Mouse (Mus musculus) embryo, embryonic 11.5 days (tissue): ENCODE results near the gene Kif11.

ENCODE experiments used
- DNase-seq: peaks from one replicate; pipeline ENCODE4 v3.0.0-alpha.2; 2012; ENCODE audit warnings: low read depth, low spot score

Gene Kif11

DNA sequence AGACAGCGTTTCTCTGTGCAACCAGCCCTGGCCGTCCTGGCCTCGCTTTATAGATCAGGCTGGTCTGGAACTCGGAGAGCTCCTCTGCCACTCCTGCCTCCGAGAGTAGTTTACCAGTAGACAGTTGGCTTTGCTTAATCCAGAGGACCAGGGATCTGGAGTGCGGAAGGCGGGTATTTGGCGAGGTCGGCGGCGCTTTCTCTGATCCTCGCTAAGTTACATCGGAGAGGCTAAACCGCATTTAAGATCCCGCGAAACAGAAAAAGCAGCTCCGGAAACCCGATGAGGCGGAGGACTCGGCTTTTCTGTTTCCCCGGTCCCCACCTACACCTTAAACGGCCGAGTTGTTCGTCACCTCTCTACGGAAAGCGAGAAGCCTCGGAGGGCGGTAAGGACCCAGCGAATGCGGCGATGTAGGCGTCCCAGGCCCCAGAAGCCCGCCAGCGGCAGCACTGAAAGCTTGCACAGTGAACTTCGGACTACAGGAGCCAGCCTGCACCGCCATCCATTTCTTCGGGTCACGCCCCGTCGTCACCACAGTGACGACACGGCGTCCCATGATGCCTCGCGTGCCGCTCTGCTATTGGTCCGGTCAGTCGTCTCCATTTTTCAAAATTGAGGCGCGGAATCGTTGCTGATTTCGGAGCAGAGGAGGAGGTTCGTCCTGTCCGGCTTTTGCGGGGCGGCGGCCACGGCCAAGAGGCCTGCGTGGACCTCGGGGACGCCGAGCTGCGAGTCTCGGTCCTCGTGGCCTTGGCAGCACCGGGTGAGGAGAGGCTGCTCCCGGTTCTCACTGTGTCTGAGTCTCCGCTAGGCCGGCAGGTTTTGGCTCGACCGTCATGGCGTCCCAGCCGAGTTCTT is at the start of gene Kif11:
Kif11 (plus strand) TSS at position 649 of the 861 bp plus-strand sequence.
- DNase-seq, result peak; percentile 95

DNA sequence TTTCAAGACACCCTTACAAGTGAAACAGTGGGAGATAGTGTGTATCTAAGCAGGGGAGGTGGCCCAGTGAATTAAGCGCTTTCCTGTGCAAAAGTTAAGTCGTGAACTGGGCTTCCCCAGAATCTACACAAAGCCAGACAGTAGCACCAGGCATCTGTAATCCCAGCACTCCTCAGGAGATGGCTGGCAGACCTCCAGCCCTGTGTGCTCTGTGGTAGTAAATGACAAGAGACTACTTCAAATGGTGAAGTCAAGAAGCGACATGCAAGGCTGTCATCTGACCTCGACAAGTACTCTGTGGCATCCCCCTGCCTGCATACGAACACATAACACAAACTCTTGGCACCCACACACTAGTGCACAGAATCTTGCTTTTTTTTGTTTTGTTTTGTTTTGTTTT is 49.0 kb upstream of the Kif11 start:
- DNase-seq, result no peak

DNA sequence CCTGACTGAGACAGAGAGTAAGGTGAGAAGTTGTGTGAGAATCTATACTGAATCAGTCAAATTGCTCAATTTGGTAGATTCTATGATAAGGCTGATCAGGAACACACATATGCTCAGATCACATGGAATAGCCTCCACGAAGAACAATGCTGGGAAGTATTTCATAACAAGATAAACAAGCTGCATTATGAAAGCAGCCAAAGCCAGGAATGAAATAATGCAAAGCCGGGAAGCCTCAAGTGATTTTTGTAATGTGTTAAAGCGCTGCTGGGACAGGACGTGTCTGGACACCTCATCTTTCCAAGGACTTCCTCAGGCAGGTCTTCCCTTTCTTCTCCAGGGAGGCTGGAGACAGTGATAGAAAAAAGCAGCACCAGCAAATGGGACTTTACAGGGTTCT is 43.5 kb upstream of the Kif11 start:
- DNase-seq, result no peak

DNA sequence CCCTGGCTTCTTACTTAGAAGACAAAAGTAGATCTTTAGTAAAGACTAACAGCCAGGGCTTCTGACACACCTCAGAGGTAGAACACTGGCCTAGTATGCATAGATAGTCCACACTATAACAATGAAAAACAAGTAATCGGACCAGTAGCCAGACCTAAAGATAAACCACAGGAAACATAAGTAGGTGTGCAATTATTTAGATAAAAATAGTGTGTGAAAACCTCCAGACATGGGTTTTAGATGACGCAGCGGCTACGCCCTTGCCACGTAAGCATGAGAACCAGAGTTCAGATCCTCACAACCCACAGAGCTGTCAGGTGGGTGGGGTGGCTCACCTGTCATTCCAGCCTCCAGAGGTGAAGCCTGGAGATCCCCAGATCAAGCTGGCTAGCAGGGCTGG is 42.8 kb upstream of the Kif11 start:
- DNase-seq, result no peak

DNA sequence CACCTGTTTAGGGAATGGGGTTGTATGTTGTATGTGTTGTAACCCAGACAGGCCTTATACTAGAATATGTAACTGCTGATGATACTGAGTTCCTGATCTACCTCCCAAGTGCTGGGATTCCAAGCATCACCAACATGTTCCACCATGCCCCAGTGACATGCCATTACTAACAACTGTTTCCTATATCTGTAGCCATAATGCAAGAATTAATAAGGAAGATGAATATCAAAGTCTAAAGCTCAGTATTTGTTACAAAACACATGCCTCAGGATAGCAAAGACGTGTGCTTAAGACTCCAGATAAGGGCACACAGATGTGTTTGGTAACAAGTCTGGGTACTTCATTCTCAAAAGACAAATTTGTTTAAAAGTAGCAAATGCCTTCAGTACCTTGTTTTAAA is 40.8 kb upstream of the Kif11 start:
- no peak for DNase-seq

DNA sequence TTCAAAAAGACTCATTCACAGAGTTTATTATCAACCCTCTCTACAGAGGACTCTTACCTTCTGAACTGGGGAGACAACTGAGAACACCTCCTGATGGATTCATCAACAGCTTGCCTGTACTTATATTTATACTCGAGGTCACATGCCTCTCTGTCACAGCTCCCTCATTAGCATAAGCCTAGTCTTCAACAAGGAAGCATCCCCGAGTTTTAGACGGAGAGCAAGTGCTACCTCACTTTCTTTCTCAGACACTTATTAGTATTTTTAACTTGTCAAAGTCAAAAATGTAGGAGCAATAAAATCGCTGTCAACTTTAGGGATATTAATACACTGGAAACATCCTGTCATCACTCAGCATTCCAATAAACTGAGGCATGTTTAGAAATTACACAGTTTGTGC is 38.5 kb upstream of the Kif11 start, which contains the start of gene Ide:
Ide (minus strand) TSS at position 101 of the 400 bp plus-strand sequence.
- DNase-seq, result no peak

DNA sequence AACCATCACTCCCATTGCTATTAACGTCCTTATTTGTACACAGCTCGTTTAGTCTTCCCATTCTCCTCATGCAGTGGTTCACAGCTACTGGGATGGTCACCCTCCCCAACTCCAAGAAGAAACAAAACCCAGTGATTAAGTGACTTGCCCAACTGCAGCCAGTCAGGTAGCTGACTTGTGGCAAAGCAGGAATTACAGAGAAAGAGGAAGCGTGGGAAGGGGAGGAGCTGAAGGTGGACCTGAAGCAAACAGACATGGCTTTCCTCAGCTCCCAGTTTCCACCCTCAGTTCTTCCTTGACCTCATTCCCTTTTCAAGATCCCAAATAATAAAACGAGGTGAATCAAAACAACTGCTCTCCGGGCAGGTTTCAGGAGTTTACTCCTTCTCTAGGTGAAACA is 35.7 kb upstream of the Kif11 start:
- DNase-seq, result no peak

DNA sequence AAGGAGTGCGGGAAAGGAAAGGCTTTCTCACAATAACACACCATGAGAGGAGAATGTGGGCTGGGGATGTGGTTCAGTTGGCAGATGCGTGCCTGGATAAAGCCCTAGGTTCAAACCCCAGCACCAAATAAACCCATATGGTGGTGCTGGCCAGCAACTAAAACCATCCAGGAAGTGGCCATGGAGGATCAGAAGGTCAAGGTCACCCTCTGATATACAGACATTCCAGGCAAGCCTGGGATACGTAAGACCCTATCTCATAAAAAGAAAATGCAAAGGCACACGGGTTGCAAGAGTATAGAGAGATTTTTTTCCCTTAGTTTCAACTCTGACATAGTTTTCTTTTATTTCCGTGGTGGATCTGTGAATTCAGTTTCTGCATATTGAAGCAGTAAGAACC is 35.3 kb upstream of the Kif11 start:
- DNase-seq, result no peak

DNA sequence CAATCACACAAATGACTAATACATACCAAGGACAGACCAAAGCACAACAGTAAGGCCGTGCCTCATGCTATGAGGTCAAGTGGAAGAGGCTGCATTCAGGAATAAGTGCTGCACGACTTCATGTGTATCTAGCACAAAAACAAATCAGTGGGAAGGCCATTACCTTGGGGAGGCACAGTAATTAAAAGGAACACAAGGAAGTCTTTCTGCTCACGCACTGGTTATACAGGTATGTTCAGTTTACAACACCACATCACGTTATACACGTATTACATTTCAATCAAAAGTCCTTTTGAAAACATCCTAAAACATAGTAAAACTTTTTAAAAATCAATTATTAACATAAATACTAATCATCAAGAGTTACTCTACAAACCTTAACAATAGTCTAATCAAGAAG is 32.3 kb upstream of the Kif11 start:
- no peak for DNase-seq

DNA sequence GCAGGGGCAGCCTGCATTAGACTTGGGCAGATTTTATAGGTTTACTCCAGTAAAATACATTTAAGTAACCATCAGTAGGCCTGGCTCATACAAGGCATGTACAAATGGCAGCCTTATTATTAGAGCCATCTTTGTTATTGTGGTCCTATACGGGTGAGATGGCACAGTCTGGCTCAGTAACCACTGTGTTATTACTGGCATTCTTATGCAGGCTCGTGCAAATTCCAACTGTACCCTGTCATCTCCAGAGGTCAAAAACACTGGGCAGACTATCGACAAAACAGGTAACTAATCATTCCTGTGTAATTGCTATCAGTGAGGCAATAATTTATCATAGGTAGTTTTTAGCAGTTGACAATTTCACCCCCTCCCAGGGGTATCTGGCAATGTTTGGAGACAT is 29.9 kb upstream of the Kif11 start:
- no peak for DNase-seq

DNA sequence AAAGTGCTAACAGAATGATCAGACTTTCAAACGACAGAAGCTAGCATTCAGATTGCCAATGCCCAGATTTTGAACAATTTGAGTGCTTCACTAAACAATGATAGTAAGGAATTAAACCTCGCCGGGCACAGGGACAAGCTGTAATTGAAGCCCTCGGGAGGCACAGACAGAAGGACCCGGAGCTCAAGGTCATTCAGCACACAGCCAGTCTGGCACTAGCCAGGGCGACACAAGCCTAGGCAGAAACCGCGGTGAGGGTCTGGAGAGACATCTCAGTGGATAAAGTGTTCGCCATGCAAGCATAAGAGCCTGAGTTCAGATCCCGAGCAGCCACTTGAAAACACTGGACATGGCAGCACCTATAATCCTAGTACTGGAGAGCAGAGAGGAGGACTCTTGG is 27.9 kb upstream of the Kif11 start:
- no peak for DNase-seq

DNA sequence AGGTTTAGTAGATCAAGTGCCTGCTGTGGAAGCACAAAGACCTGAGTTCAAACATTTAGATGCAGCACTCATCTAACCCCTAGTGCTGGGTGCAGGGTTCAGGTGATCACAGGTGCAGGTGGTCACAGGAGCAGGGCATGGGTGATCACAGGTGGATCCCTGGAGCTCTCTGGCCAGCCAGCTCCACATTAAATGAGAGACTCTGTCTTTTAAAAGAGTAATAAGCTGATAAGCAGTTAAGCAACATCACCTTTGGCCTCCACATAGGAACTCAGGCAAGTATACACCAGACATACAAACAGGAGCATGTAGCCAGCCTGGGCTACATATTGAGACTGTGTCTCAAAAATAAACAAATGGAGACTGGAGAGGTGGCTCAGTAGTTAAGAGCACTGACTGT is 27.3 kb upstream of the Kif11 start:
- DNase-seq, result no peak

DNA sequence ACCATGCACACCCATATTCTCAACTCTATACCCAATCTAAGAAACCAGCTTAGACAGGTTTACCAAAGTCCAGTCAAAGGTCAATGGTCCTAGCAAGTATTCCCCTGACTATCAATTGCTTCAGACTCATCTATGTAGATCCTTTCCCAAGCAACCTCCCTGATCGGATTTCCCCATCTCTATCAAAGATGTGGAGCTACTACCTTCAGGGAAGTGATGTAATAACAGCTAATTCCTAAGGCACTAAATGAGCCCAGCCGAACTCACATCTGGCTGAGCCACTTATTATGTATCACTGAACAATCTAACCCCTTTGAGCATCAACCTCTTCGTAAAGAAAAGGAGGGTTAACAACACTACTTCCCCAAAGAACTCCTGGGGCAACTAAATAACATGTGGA is 23.4 kb upstream of the Kif11 start:
- no peak for DNase-seq

DNA sequence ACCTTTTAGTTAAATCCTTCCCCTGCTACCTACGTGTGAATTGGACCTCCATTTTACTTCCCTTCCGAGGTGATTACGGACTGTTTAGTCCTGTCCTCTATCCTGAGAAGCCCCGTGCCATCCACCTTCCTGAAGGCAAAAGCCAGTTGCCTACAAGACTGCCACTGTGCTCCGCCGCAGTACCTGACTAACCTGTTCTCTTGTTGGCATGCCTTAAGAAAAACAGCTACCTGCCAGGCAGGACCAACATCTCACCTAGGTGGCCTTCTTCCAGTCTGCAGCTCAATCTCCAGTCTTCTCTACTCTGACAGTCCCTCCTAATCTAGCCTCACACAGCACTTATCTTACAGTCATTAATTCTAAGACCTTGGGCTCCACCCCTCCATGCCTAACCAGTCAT is 22.9 kb upstream of the Kif11 start:
- no peak for DNase-seq

DNA sequence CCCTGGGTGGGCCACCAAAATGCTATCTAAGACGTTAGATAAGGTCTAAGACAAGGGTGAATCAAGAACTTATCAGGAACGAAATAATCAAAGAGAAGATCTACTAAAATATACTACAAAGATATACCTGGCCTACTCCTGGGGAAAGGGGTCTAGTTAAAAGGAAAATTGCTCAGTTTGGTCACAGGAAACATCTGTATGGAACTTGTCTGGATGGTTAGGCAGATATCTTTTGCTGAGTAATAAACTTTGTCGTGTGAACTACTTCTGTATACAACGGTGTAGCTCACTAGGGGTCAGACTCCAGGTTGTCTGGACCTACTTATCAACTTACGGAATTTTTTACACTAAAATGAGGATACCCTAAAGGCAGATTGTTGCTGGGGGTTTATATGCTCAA is 16.2 kb upstream of the Kif11 start:
- no peak for DNase-seq

DNA sequence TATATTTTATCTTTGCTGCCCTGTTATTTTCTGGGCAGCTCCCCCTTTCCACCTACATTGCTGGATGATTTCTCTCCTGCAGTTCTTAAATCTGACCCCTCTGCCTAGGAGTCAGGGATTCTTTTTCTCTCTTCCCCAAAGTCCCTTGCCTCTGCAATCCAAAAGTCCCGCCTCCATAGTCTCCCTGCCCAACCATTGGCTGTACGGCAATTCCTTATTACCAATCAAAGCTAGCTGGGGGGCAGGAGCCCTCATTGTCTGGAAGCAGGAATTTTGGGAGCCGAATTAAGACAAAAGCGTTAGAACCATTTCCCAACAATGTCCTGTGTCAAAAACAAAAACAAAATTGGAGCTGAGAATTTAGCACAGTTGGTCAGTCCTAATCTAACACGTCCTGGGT is 13.7 kb upstream of the Kif11 start:
- DNase-seq, result no peak

DNA sequence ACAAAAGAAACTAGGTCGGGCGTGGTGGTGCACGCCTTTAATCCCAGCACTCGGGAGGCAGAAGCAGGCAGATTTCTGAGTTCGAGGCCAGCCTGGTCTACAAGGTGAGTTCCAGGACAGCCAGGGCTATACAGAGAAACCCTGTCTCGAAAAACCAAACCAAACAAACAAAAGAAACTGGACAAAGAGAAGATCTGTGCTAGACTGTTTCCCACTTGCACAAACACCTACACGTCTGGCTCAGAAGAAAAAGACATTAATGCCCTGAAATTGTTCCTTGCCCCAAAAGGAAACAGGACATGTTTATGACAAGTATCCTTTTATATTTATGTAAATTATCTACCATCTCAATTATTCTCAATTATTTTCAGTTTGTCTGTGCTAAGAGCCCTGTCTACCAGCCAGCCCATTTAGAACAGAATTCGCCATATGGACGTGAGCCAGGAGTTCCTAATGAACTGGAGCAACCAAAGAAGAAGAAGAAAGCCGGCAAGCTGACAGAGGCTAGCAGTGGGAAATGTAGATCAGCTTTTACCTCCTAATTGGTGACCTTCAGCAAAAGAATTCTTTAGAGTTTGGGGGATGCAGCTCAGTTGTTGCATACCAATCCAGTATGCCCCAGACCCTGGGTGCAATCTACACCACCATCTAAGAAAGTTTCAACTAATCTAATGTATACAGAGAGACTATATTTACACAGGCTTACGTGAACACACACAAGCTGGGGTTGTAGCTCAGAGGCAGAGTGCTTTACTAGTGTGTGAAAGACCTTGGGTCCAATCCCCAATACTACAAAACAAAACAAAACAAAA is 12.9 kb upstream of the Kif11 start:
- no peak for DNase-seq

DNA sequence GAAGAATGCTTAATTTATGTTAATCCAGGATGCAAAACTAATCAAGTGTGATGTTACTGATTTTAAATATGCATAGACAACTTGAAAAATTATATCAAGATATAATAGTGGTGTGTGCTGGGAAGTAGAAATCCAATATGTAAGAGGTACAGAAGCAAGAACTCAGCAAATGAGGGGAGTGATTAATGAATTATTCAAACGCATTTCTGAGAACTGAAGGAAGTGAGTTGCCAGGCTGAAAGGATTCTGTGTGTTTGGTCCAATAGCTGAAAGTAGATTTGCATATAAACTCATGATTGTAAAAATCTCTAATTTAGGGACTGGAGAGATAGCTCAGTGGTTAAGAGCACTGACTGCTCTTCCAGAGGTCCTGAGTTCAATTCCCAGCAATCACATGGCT is 7.2 kb upstream of the Kif11 start:
- DNase-seq, result no peak

DNA sequence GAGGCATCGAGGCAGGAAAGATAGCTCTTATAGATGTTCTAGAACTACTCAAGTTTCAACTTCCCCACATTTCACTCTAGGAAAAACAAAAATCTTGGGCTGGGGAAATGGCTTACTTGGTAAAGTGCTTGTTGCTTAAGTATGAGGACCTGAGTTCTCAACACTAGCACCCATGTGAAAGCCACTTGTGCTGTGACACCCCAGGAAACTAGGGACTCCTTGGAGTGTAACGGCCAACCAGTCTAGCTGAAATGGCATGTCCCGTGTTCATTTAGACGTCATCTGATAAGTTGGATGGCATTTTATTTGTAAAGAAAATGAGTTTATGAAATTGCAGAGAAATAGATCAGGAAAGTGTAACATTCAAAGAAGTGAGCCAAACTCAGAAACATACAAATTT is 6.3 kb upstream of the Kif11 start:
- no peak for DNase-seq

DNA sequence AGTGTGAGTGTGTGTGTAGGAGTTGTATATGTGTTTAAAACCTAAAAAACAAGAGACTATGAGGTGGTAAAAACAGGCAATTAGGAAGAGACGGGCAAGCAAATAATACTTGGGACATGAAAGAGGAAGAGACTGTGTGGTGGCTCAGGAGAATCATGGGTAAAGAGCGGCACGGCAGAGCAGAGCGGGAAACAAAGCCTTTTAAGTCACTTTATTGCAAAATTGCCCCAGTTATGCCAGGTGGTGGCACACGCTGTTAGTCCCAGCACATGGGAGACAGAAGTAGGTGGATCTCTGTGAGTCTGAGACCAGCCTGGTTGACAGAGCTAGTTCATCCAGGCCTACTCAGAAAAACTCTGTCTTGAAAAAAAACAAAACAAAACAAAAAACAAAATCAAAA is 5.8 kb upstream of the Kif11 start:
- no peak for DNase-seq

DNA sequence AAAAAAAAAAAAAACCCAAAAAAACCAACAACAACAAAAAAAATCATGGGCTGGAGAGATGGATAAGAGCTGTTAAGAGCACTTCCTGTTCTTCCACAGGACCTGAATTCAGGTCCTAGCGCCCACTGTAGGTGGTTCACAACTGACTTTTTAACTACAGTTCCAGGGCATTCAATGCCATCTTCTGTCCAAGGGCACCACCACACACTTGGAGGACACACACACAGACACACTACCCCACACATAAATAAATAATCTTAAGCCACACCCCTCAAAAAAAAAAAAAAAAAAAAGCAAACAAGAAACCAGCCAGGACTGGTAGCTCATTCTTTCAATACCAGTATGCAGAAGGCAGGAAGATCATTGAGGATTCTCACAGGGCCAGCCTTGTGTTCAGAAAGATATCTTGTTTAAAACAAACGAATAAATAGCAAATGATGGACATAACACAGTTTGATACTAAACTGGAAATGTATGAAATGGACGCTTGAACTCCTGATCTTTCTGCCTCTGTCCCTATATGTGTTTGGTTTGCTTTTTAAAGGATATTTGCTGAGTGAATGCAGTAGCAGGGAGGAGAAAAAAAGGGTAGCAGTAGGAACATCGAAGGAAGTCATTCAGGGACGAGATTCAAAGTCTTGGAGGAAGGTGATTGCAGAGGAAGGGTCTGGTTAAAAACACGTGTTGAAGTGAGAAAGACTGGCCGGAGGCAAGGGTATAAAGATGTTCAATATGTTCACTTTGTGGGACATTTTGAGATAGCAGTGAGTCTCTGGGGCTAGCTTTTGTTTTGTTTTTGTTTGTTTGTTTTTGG is 1.1 kb upstream of the Kif11 start:
- no peak for DNase-seq

DNA sequence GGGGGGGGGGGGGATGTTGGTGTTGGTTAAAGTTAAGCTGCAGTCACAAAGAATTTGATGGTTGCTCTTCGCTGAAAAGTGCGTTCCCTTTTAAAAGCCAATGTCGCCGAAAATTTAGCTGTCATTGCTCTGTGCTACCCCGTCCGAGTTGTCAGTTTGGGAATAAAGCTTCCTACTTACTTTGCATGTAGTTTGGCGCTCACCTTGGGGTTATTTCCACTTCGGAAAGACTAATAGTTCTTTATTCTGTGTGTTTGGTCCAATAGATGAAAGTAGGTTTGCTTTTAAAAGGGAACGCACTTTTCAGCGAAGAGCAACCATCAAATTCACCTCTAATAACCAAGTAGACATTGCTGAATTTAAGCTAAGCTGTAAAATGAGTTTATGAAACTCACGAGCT is 638 bp downstream of the Kif11 start:
- DNase-seq, result no peak
